Mouse (Mus musculus) thymus, adult 2 months (tissue): ENCODE results near the gene Foxa1.

Source experiments
- CTCF ChIP-seq: fragments of 200-500 bp; IDR thresholded peaks from 2 replicates; pipeline ENCODE4 v1.5.1; 2012; ENCODE audit warnings: mild to moderate bottlenecking, control low read depth, low read length, moderate library complexity, borderline replicate concordance; ENCODE audit not compliant: control insufficient read depth, poor library complexity, insufficient read depth; ENCODE audit errors: extremely low read depth
- POLR2A ChIP-seq: fragments of 200-500 bp; IDR thresholded peaks from 2 replicates; pipeline ENCODE4 v1.6.1; 2012; ENCODE audit warnings: mild to moderate bottlenecking, low read length, control low read depth, moderate library complexity; ENCODE audit not compliant: control insufficient read depth, poor library complexity, insufficient read depth; ENCODE audit errors: extremely low read depth

- TF ChIP-seq CTCF: no peak
- TF ChIP-seq POLR2A: no peak
Measured at GRCm38 (mm10) chr12:57554091-57554490, 7.4 kb upstream of the Foxa1 start.
